Mouse (Mus musculus) hindbrain, embryonic 15.5 days (tissue): ENCODE results near the gene Aldoc. TPM values are rescaled to one million over a fixed set of nuclear protein-coding genes. Genes with fewer than 3 reads are reported as not detected.
A peak's percentile ranks its signal among the peaks of the same experiment; 100 is the strongest.

Experiments used
- ATAC-seq: fragments of 200-750 bp; cut with Nextera tagmentation; 2 replicates; pipeline ENCODE4 v1.8.0; 2017; ENCODE audit warnings: low read depth, moderate number of reproducible peaks, moderate TSS enrichment; ENCODE audit not compliant: low FRiP score
- H3K27ac ChIP-seq: fragments of 300-500 bp; sonication (generic); replicated peaks from 2 replicates; pipeline ENCODE4 v1.5.1; 2015; ENCODE audit warnings: mild to moderate bottlenecking, inconsistent platforms
- H3K27me3 ChIP-seq: fragments of 300-500 bp; sonication (generic); 2 replicates; pipeline ENCODE4 v1.6.1; 2015; ENCODE audit warnings: control low read depth, inconsistent platforms
- H3K36me3 ChIP-seq: fragments of 300-500 bp; sonication (generic); 2 replicates; pipeline ENCODE4 v1.6.1; 2015; ENCODE audit warnings: control low read depth, inconsistent platforms
- H3K4me1 ChIP-seq: fragments of 300-500 bp; sonication (generic); replicated peaks from 2 replicates; pipeline ENCODE4 v1.6.1; 2015; ENCODE audit warnings: control low read depth, inconsistent platforms
- H3K4me2 ChIP-seq: fragments of 300-500 bp; sonication (generic); 2 replicates; pipeline ENCODE4 v1.6.1; 2015; ENCODE audit warnings: moderate library complexity, mild to moderate bottlenecking, inconsistent platforms
- H3K4me3 ChIP-seq: fragments of 300-500 bp; sonication (generic); 2 replicates; pipeline ENCODE4 v1.5.1; 2015; ENCODE audit warnings: mild to moderate bottlenecking, inconsistent platforms
- H3K9ac ChIP-seq: fragments of 300-500 bp; sonication (generic); 2 replicates; pipeline ENCODE4 v1.6.1; 2015; ENCODE audit warnings: inconsistent platforms
- H3K9me3 ChIP-seq: fragments of 300-500 bp; sonication (generic); 2 replicates; pipeline ENCODE4 v1.6.1; 2016; ENCODE audit warnings: control low read depth, inconsistent platforms
- WGBS: fragments of 180-500 bp; shearing (Covaris S2); methylation state at CpG from one replicate; pipeline ENCODE4 v1.1.7; 2015; 5-methylcytosine and 5-hydroxymethylcytosine counted together
- polyA plus RNA-seq: library from polyadenylated mRNA; unstranded; fragments of >200 nt; fragmentation: Nextera tagmentation; extraction: Ambion mirVana; gene quantifications from 2 replicates; pipeline ENCODE4 v1.2.1, GENCODE M21; 2015

Gene Aldoc
- polyA plus RNA-seq, 1 experiment from 2014 or later = 318 TPM

GRCm38 (mm10) chr11:78341702-78342101 is 18.9 kb downstream of the Aldoc start:
- Histone ChIP-seq H3K27me3 (no peaks in the 10 kb centered on the region), H3K4me3 (no peak overlapping the region), H3K27ac (no peak overlapping the region), H3K9me3 (no peaks in the 10 kb centered on the region), H3K36me3 (peaks cover 39% of the 10 kb centered on the region), H3K9ac (no peak overlapping the region), H3K4me2 (no peak overlapping the region), H3K4me1 (peaks cover 35% of the 10 kb centered on the region)
- no peak for ATAC-seq
- 89% methylated on average over 12 of the region's 12 CpGs for WGBS

DNA sequence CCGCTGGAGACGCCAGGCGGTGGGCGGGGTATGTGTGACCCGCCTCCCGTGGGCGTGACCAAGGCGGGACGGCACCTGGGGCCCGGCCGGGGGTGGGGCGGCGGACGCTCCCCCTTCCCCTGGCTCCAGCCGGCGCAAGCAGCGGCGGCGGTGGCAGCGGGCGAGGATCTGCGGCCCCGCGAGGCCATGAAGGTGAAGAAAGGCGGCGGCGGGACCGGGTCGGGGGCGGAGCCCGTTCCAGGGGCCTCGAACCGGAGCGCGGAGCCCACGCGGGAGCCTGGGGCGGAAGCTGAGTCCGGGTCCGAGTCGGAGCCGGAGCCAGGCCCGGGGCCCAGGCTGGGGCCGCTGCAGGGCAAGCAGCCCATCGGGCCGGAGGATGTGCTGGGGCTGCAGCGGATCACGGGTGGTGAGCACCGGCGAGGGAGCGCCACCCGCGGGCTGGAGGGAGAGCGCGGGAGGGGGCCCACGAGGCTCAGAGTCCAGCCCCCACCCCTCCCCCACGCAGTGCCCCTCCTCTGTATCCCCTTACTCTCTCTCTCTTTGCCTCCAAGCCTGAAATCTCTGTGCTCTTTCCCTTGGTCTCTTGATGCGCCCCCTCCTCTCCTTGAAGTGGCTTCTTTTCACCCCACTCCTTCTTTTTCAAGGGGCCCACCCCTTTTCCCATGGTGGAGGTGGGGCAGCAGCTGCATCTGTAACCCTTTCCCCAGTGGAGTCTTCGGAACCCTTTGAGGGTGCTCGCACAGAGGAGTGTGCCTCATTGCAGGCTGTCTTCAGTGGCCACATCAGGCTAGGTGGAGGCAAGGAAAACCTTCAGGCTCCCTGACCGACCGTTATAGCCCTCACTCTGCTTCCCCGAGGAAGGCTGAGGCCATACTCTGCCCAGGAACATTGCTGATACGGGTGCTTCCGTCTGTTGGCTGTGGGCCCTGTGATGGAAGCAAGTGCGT is 20.9 kb downstream of the Aldoc start, which contains the start of gene Unc119:
Unc119 (plus strand) TSS at position 102 of the 947 bp plus-strand sequence.
- H3K9me3 ChIP-seq = no peaks in the 10 kb centered on the region
- no peaks in the 10 kb centered on the region for H3K27me3 ChIP-seq
- peaks cover 32% of the 10 kb centered on the region for H3K36me3 ChIP-seq
- peak; percentile 85 for ATAC-seq
- H3K4me1 ChIP-seq = peaks cover 42% of the 10 kb centered on the region
- WGBS = under 1% methylated on average over 40 of the region's 66 CpGs
- H3K27ac ChIP-seq = peak within 1 kb of the TSS; percentile 91
- peak within 1 kb of the TSS; percentile 74 for H3K4me2 ChIP-seq
- peak within 1 kb of the TSS; percentile 94 for H3K4me3 ChIP-seq
- peak within 1 kb of the TSS; percentile 97 for H3K9ac ChIP-seq

DNA sequence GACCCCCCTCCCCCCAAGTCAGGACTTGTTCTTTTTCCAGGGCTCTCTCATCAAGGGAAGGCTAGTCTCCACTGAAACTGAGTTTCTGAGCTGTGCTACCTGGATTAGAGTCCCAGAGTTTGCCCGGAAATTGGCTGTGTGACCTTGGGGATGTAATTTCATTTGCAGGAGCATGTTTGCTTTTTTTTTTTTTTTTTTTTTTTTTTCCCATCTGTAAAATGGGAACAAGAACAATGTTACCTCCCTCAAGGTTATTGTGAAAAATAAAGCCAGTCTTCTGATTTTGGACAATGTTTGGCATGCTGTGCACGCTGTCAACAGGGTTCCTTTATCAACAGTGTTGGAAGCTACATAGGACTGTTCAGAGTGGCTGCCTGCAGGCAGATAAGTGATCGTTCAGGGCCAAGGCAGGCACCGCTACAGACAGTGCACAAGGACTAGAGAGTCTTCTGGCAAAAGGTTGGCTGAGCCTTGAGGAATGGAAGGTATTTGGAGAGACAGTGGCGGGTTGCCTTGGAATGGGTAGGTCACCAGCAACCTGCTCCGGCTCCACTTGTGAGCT is 21.6 kb downstream of the Aldoc start:
- no peaks in the 10 kb centered on the region for H3K27me3 ChIP-seq
- H3K4me3 ChIP-seq = peak overlapping the region; percentile 94
- H3K9me3 ChIP-seq = no peaks in the 10 kb centered on the region
- 77% methylated on average over 6 of the region's 6 CpGs for WGBS
- peaks cover 42% of the 10 kb centered on the region for H3K4me1 ChIP-seq
- H3K4me2 ChIP-seq = peak overlapping the region; percentile 74
- peak overlapping the region; percentile 97 for H3K9ac ChIP-seq
- peak overlapping the region; percentile 91 for H3K27ac ChIP-seq
- H3K36me3 ChIP-seq = peaks cover 29% of the 10 kb centered on the region
- ATAC-seq = no peak

DNA sequence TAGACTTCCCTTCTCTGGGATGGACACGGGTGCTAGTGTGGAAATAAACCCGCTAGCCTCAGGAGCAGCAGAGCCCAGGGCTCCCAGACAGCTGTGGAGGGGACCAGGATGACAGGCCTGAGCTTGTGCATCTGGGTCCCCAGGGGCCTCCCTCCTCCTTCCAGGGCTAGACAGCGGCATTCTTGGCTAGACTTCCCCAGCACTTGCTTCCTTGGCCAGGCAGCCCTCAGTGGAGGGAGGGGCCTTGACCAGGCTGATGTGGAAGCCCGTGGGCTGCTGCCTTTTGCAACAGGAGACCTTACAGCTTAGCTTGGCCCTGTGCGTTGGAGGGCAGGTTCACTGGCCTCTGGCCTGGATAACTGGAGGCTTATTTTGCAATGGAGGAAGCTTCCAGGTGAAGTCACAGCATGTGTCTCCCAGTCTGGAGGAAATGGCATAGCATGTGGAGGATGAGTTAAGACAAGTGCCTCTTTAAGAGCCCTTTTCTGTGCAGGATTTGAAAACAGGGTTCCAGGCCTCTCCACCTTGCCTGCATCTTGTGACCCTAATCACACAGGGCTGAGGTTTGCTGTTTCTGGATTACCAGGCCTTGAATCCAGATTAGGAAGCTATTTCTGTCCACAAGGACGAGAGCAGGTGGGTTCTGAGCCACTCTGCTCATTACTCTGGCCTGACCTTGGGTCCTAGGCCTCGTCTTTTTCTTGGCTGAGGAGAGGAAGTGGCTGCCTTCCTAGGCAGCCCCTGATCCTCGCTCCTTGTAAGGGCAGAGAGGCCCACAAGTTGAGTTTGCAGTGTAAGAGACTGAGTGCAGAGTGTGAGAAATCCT is 22.3 kb downstream of the Aldoc start:
- Histone ChIP-seq H3K36me3 (peaks cover 23% of the 10 kb centered on the region), H3K9me3 (no peaks in the 10 kb centered on the region), H3K27me3 (no peaks in the 10 kb centered on the region), H3K27ac (no peak overlapping the region), H3K4me3 (peak overlapping the region; percentile 94), H3K4me2 (peak overlapping the region; percentile 74), H3K4me1 (peaks cover 42% of the 10 kb centered on the region), H3K9ac (peak overlapping the region; percentile 17; the same call in 1 of the 2 replicates)
- ATAC-seq = no peak
- WGBS = 59% methylated on average over 8 of the region's 8 CpGs

DNA sequence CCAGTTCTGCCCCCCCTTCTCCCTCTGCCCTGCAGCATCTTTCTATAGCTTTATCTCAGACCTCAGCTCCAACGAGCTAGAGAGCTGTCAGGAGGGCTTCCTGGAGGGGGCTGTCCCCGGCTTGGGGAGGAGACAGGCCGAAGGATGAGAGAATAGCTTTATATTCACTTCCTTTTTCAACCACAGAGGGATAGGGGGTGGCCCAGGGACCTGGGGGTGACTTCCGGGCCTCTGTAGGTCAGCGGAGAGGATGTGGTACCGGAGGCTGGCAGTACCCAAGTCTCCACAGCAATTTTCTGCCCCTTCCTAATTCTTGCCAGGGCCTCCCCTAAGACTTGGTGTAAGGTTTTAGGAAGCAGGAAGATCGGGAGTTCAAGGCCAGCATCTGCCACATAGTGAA is 23.0 kb downstream of the Aldoc start:
- H3K27ac ChIP-seq = no peak overlapping the region
- ATAC-seq = no peak
- no peak overlapping the region for H3K4me3 ChIP-seq
- peaks cover 18% of the 10 kb centered on the region for H3K36me3 ChIP-seq
- H3K9me3 ChIP-seq = no peaks in the 10 kb centered on the region
- H3K4me2 ChIP-seq = peak overlapping the region; percentile 74; the same call in 1 of the 2 replicates
- H3K4me1 ChIP-seq = peaks cover 42% of the 10 kb centered on the region
- H3K27me3 ChIP-seq = no peaks in the 10 kb centered on the region
- no peak overlapping the region for H3K9ac ChIP-seq
- WGBS = 86% methylated on average over 7 of the region's 7 CpGs

DNA sequence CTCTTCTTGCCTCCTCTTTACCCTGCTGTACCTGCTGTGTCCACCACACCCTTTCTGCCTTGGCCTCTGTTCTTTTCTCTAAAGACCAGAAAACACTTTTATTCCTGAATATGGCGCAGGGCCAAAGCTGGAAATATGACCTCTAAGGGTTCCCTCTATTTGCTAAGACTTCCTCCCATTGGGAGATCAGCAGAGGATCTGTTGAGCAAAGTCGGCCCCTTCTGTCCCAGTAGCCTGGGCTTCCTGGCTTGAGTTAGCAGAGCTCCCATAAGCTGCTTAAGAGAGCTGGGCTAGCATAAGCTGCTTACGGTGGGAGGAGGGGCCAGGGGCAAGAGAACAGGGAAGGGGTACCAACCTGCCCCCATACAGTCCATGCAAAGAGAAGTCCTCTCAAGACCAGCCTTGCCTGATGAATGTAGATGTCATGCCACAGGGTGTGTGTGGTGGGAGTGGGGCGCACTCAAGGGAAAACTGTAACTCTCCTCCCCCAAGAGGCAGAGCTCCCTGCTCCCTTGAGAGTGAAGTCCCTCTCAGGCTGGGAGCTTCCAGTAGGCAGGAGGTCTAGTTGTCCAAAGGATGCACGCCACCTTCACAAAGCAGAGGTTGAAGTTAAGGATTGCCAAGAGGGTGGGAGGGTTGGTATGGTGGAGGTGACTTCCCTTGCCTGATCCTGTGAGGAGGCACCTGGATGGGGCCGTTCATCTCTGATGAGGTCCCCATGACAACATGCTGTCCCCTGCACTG is 23.7 kb downstream of the Aldoc start:
- H3K4me1 ChIP-seq = peaks cover 42% of the 10 kb centered on the region
- no peak overlapping the region for H3K9ac ChIP-seq
- H3K27ac ChIP-seq = no peak overlapping the region
- 86% methylated on average over 6 of the region's 6 CpGs for WGBS
- H3K4me2 ChIP-seq = no peak overlapping the region
- no peak for ATAC-seq
- H3K36me3 ChIP-seq = peaks cover 11% of the 10 kb centered on the region
- H3K27me3 ChIP-seq = no peaks in the 10 kb centered on the region
- H3K4me3 ChIP-seq = no peak overlapping the region
- H3K9me3 ChIP-seq = no peaks in the 10 kb centered on the region

GRCm38 (mm10) chr11:78347070-78347754 is 24.4 kb downstream of the Aldoc start:
- peaks cover 9% of the 10 kb centered on the region for H3K36me3 ChIP-seq
- H3K9ac ChIP-seq = no peak overlapping the region
- H3K4me1 ChIP-seq = peaks cover 42% of the 10 kb centered on the region
- no peak overlapping the region for H3K27ac ChIP-seq
- H3K9me3 ChIP-seq = no peaks in the 10 kb centered on the region
- no peaks in the 10 kb centered on the region for H3K27me3 ChIP-seq
- no peak for ATAC-seq
- no peak overlapping the region for H3K4me3 ChIP-seq
- no peak overlapping the region for H3K4me2 ChIP-seq
- 89% methylated on average over 10 of the region's 10 CpGs for WGBS

- H3K4me2 ChIP-seq = no peak overlapping the region
- H3K9me3 ChIP-seq = no peaks in the 10 kb centered on the region
- no peak overlapping the region for H3K4me3 ChIP-seq
- H3K27me3 ChIP-seq = no peaks in the 10 kb centered on the region
- WGBS = 78% methylated on average over 9 of the region's 9 CpGs
- H3K4me1 ChIP-seq = peaks cover 38% of the 10 kb centered on the region
- H3K27ac ChIP-seq = no peak overlapping the region
- ATAC-seq = no peak
- no peak overlapping the region for H3K9ac ChIP-seq
- H3K36me3 ChIP-seq = peaks cover 9% of the 10 kb centered on the region
Observed at GRCm38 (mm10) chr11:78347908-78348307, 25.1 kb downstream of the Aldoc start.

GRCm38 (mm10) chr11:78348474-78348873 is 25.7 kb downstream of the Aldoc start:
- 37% methylated on average over 7 of the region's 7 CpGs for WGBS
- Histone ChIP-seq H3K9ac (no peak overlapping the region), H3K27ac (no peak overlapping the region)

GRCm38 (mm10) chr11:78349441-78350358 is 26.9 kb downstream of the Aldoc start:
- H3K27ac ChIP-seq = no peak overlapping the region
- no peak overlapping the region for H3K9ac ChIP-seq
- no peak overlapping the region for H3K4me3 ChIP-seq
- peaks cover 26% of the 10 kb centered on the region for H3K4me1 ChIP-seq
- peaks cover 9% of the 10 kb centered on the region for H3K36me3 ChIP-seq
- H3K27me3 ChIP-seq = no peaks in the 10 kb centered on the region
- ATAC-seq = no peak
- no peak overlapping the region for H3K4me2 ChIP-seq
- H3K9me3 ChIP-seq = no peaks in the 10 kb centered on the region
- WGBS = 82% methylated on average over 4 of the region's 4 CpGs

More at GRCm38 (mm10) chr11:78348474-78348873, 25.7 kb downstream of the Aldoc start:
- no peak overlapping the region for H3K4me2 ChIP-seq
- no peak for ATAC-seq
- peaks cover 9% of the 10 kb centered on the region for H3K36me3 ChIP-seq
- no peak overlapping the region for H3K4me3 ChIP-seq
- H3K4me1 ChIP-seq = peaks cover 35% of the 10 kb centered on the region
- H3K9me3 ChIP-seq = no peaks in the 10 kb centered on the region
- no peaks in the 10 kb centered on the region for H3K27me3 ChIP-seq
